Mouse (Mus musculus) layer of hippocampus, adult 11-12 months (tissue): ENCODE results near the gene Tmtc2.

Experiments used
- DNase-seq: peaks from one replicate; pipeline ENCODE4 v3.0.0; 2022; ENCODE audit warnings: low spot score

The Tmtc2 gene

DNA sequence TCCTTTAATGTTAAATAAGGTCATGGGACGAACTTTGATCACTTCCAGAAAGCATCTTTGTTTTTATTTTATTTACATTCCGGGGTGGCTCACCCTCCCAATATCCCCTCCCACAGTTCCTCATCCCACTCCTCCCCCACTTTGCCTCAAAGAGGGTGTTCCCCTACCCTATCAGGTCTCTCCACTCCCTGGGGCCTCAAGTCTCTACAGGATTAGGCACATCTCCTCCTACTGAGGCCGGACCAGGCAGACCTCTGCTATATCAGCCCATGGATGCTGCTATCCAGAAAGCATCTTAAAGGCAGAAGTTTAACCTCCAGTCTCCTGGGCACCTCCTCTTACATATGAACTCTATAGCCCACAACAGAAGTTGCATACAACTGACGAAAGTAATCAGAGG lies 157.7 kb downstream of the Tmtc2 start:
- DNase-seq = no peak

DNA sequence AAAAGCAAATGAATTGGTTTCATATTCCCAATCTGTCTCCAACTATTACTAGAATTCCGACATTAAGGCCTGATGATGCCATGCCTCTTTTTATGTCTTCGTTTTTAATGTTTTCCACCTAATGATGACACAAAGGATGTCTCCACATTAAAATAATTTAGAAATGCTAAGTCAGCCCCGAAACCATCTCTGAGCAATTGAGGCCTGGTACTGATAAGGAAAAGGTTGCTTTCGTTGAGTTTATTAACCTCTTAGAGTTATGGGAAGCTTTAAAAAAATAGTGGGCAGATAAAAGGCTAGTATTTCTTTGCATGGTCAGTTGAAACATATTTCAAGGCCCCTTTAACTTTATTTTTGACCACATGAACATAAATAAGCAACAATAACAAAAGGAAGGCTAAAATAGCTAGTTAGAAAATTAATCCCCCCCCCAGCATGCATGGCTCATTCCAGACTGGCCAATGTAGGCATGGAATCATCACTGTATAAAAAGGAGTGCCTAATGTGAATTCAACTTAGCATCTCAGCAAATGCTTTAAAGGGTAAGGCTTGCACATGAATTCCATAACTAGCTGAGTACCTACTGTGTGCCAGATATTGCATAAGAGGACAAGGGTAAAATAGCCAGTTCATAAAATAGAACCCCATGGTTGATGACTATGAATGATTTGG lies 168.3 kb downstream of the Tmtc2 start:
- no peak for DNase-seq

DNA sequence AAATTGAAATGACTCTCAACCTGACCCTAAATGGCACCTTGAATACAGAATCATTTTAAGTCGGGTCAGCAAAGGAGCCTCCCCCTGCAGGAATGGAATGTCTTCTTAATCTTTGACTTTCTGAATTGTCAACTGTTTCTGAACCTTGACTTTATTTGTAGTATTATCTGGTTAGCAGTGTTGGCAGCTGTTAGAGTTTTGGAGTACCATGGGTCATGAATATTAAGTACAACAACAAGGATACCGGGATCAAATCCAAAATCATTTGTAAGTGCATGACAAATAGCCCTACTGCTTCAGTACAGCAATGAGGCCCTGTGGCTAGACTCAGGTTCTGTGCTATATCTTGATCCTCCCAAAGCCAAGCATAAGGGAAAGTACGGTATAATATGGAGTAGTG lies 170.3 kb downstream of the Tmtc2 start:
- no peak for DNase-seq

DNA sequence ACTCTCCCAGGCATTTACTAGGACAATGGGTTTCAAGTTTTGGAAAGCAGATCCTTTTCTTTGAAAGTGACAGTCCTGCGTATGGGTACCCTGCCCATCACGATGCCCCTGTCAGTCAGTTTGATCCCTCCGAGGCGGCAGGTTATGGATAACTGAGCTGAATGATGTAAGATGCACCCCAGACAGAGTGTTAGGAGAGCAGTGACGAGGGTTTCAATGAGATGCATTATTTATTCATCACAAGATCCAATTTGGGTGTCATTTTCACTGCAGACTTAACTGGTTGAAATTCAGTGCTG lies 171.8 kb downstream of the Tmtc2 start:
- DNase-seq = no peak

DNA sequence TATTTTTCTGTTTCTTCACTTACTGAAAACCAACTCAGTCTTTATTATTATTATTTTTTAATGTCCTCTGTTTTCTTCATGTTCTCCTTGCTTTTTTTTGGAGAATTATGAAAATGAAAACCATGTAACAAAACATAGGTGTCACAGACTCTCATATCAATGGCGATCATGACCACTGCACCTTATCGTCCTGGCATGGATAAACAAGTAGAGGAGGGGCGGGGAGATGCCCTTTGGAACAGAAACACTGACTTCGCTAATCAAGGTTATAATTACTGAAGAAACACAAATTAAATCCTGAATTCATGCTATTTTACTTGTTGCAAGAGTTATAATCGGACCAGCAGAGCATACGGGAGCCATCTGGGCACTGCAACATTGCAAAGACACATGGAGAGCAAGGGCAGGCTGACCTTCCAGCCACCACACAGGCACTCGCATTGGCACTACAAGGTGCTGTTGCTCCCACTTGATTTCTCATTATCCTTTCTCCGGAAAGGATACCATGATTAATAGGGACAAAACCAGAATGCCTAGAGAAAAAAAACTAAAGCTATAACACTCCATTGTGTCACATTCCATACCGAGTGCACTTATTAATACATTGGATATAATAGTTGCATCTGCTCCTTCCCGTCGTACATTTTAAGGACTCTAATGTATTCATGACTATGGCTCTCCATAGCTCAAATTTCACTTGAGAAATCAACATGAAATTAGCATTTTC lies 172.3 kb downstream of the Tmtc2 start:
- no peak for DNase-seq

DNA sequence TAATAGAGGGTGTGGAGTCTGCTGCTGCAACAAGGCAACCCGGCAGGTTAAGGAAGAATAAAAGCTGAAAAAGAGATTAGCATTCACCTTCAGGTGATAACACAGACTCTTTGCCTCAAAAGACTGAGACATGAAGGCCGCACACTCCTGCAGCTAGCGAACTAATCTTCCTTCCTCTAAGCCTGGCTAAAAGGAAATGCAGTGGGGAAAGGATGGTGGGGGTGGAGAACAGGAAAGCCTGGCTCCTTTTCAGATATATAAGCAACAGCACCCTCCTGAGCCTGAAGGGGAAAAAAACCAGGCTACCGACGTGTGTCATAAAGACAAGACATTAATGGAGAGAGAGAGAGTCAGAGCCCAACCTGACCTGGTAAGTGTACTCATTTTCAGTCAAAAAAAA lies 174.9 kb downstream of the Tmtc2 start:
- no peak for DNase-seq

DNA sequence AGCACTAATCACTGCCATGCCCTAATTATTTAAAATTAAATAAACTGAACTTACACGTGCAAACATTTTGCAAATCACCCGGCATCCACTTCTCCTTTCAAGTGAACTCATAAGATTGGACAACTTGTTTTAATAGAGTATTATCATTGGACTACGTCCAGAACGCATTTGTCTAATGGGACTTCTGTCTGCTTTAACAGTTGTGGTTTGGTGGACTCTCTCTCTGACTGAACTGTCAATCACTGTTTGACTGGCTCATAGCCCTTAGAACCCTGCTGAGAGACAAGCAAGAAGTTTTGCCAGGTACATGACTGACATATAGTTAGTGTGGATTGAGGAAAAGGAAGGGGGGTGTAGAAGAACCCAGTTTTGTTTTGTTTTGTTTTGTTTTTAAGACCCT lies 190.2 kb downstream of the Tmtc2 start:
- no peak for DNase-seq

DNA sequence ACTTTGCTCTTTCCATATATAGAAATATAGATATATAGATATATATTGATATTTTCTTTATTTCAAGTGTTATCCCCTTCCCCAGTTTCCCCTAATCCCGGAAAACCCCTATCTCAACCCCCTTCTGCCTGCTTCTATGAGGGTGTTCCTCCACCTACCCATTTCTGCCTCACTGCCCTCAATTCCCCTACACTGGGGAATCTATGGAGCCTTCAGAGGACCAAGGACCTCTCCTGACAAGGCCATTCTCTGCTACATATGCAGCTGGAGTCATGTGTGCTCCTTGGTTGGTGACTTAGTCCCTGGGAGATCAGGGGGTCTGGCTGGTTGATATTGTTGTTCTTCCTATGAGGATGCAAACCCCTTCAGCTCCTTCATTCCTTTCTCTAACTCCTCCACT lies 192.5 kb downstream of the Tmtc2 start:
- DNase-seq = no peak

DNA sequence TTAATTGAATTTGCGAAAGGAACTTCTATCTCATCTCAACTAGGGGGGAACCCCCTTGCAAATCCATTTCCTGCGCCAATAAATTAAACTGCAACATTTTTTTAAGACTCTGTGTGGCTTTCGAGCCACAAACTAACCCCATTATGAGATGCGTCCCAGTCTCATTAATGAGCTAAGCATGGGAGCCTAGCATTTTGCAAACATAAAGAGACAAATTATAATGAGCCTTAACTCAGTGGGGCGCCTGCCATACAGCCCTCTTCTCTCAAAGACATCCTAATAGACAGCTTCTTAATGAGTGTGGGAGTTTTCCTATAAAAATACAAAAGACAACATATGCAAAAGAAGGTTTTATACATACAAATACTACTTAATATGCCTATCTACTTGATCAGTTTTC lies 193.0 kb downstream of the Tmtc2 start:
- no peak for DNase-seq

DNA sequence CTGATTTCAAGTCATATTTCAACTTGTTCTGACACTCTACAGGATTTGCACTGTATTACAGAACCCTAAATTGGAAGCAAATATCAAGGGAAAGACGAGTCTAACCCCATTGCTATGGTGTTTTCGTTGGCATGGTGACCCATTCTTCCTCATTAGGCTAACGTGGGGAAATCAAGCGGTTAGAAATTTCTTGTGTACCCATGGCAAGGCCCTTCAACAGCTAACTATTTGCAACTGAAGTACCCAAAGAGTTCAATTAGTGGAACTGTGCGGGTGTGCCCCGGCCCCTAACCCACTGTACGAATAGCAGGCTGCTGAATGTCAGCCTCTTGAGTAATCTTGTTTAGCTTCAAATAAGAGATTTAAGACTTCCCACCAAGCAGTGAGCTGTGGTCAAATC lies 193.7 kb downstream of the Tmtc2 start:
- DNase-seq = no peak

DNA sequence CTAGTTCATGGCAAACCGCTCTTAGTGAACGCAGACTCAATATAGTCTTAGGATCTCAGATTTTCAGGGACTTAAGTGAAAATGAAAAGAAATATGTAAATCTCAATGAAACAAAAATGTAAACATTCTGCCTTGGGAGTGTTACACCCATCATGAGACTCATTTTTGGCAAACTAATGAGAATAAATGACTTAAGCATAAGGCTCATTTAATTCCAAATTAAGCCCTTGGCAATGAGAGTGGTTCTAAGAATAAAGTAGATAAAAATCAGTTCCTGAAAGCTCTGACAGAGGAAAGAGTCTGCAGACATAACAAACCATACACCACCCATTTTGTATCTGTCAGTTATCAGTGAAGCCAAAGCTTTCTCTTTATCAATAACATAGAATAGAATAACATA lies 196.5 kb downstream of the Tmtc2 start:
- no peak for DNase-seq

DNA sequence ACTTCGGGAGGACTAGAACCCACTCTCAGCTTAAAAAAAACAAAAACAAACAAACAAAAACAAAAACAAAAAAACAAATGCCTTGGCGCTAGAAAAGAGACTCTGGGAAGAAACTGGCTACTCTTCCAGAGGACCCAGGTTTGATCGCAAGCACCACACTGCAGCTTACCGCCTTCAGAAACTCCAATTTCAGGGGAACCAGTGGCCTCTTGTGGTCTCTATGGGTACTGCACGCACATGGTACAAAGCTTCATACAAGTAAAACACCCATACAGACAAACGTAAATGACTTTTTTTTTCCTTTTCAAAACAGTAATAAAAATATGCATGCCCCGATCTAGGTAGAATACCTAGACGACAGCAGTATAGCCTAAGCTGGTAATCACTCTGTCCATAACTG lies 201.0 kb downstream of the Tmtc2 start:
- no peak for DNase-seq

DNA sequence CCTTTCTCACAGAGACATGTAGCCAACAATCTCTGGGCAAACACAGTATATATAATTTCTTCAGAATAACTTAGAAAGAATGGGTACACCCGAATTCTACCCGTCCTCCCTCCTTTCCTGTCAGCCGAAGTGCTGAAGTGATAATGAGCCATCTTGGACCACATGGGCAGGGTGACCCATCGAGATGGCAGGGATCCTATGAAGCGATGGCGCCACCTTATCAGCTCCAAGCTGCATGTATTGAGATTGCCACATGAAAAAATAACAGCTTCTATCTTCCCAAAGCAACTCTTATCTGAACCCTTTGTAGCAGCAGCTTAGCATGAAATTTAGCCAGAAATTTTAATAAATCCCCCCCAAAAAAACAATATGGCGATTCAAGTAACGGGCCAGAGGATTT lies 206.0 kb downstream of the Tmtc2 start:
- no peak for DNase-seq

DNA sequence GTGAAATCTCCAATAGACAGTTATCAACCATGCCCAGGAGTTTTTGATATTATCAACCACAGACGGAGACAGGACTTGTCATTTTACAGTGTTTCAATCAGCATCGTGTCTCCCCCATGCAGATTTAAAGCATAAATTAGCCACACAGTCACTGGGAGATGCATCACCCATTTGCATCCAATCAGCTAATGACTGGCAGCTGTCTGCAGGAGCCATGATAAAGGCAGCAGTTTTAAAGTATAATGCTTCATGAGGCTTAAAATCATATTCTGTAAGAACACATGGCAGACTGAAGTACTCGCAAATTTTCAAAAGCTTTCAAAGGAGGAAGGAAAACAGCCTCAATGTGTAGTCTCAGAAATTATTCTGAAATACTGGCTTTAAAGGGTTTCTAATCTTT lies 209.8 kb downstream of the Tmtc2 start:
- no peak for DNase-seq

DNA sequence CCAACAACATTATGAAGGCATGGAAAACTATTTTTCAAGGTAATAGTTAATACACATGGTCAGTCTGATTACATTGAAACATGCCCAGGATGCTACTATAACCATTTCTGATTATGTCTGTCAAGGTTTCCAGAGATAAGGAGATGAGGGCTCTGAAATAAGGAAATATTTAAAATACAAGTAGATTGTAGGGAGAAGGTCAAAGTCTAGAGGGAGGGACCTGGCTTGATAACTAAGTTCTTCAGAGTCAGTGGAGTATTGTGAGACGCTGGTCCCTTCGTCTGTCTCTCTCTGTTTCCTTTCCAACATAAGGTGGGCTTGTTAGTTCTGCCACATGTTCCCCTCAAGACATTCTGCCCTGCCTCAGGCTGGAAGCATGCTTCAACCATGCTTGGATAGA lies 223.9 kb downstream of the Tmtc2 start:
- DNase-seq = no peak

DNA sequence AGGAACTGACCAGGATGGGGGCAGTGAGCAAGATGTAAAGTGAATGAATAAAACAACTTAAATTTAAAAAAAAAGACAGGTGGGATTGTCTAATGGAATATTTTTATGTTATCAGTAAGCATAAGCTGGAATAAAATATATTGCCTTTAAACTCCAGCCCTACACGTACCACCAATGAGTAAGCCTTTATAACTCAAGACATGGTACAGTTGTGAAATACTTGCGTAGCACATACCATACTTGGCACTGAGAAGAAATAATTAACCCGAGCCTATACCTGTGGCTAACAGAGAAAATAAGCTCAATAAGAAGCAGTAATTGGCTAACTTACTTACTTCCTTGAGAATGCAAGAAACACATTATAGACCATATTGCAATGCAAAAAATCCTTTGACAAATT lies 228.3 kb downstream of the Tmtc2 start:
- DNase-seq = no peak

DNA sequence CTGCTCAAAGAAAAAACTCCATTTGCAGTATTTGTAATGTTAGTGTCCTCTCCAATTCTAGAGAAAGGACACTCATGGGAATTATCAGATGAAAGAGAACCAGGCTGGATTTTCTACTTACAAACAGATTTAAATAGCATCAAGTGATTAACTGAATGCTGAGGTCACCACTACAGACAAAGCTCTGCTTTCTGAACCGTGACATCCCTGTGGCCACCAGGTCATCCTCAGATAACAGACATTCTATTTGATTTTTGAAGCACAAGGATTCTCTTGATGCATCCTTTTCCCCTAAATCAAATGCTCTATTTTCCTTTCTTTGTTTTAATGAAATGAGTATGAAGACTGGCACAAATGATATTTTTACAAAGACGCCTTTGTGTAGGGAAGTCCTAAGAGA lies 241.4 kb downstream of the Tmtc2 start:
- no peak for DNase-seq

DNA sequence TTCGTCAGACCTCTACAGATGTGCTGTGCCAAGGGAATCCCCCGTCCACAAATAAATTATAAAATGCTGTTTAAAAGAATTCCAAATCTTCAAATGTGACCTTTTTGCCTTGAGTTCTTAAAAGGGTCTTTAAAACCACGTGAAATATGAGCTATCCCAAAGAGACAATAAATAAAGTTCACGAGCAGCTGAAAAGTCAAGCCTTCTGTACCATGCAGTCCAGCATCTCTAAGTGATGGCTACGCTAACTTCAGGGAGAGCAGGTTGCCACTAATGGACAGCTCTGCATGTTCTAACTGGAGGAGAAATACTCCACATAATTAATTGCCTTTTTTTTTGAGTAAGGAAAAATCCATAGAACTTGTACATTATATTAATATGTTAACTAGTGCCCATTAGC lies 243.9 kb downstream of the Tmtc2 start:
- no peak for DNase-seq

DNA sequence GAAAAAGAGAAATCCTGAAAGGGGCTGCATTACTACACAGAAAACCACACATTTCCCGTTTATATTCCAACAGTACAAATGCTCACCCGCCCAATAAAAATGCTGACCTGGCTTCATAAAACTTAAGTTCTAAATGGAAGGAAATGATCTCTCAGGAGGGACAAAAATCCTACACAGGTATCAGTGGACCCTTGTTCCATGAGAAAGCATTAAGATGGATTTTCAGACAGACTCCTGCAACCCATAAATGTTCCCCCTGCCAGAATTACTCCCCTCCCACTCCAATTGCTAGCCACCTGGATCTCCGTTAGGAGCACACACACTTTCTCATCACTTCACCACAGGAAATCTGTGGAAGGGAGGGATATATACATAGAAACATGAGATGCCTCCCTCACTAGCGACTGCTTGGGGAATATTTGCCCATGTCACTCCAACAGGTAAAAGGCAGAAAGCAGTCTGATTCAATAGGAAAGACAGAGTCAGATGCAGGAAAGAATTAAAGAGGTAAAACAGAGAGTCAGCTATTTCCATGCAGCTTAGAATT lies 250.5 kb downstream of the Tmtc2 start:
- no peak for DNase-seq

DNA sequence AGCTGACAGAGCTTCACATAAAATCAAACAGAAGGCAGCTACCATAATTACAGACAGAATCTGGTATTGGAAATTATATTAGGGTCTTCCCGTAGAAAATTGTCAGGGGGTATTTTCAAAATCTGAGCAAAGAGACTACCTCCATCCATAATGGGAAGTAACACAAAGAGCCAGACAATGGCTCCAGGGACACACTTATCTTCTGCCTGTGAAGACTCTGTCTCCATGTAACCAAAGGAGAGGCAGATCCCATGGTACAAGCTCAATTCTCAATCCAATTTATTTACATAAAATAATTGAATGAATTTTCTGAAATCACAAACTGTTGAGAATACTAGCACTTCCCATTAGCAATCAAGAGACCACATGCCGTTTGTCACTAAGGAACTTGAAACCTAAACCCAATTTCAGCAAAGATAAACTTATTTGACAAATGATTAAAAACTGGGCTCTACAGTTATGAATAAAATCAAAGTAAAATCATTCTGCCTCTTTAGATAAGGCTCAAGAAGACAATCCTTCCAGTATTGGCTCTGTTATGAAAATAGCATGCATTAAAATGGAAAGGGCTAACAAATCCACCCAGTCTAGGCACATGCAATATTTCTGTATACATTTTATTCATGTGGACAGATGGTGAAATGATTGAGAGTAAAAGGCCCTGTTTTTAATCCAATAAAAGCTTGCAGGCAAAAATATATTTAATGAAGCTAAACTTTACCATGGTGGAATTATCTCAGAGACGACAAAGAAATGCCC lies 254.8 kb downstream of the Tmtc2 start:
- DNase-seq = no peak

DNA sequence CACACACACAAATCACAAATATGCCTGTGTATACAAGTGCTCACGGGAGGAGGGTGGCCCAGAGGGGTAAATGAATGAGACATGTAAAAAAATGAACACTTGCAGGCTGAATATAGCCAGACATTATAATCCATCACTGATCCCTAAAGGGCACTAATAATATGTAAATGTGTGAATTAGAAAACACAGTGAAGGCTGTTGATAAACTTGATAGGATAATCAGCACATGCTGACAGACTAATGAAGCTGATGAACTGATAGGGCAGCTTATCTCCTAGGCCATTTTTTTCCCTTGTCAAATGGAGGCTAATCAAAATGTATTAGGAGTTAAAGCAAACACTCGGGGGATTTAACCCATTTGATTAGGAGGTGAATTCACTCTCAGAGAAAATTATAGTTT lies 255.4 kb downstream of the Tmtc2 start:
- DNase-seq = no peak

DNA sequence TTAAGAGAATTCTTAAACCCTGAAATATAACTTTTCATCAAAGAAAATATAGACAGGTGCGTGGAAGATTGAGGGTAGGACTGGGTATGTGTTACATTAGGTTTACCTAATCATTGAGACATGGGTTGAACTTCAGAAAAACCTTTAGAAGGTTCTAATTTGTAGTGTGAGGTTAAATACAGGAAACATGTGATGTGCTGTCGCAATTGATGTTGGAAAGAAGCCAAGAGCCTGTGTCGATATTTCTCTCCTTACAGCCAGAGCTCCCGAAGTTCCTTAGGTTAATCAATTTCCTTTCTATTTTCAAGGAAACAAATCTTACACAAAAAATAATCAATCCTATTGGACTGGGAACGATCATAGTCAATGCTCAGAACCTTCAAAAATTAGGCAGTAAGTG lies 261.3 kb downstream of the Tmtc2 start:
- DNase-seq = no peak

DNA sequence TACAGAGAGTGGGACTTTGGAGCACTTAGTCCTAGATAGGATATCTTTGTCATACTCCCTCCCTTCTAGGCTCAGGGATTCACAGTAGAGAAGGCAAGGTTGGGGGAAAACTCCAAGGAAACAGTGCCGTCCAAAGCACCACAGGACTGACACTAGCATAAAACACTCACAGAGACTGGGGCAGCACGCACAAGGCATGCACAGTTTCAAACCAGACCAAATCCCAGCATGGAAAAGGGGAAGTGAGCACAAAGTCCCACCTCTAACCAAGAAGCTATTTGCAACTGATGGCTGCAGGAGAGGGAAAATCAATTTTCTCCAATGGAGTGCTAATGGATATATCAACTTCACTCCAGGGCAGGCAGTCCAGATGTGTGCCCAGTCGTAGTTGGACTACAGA lies 276.7 kb downstream of the Tmtc2 start:
- DNase-seq = no peak
